Mouse (Mus musculus) stomach, postnatal 0 days (tissue): ENCODE measurements around the gene Il9. TPM values are rescaled to one million over a fixed set of nuclear protein-coding genes. Genes with fewer than 3 reads are reported as not detected.

Source experiments
- ATAC-seq: fragments of 200-750 bp; cut with Nextera tagmentation; 2 replicates; pipeline ENCODE4 v1.8.0; 2017; ENCODE audit not compliant: low FRiP score, low TSS enrichment
- DNase-seq: peaks from one replicate; pipeline ENCODE4 v3.0.0-alpha.2; 2016; ENCODE audit warnings: low spot score
- H3K27ac ChIP-seq: fragments of 300-500 bp; sonication (generic); replicated peaks from 2 replicates; pipeline ENCODE4 v1.5.1; 2014; ENCODE audit warnings: mild to moderate bottlenecking, control low read depth
- H3K27me3 ChIP-seq: fragments of 300-500 bp; sonication (generic); 2 replicates; pipeline ENCODE4 v1.6.1; 2014; ENCODE audit warnings: low read length; ENCODE audit not compliant: control insufficient read depth, insufficient read depth
- H3K36me3 ChIP-seq: fragments of 300-500 bp; sonication (generic); 2 replicates; pipeline ENCODE4 v1.6.1; 2014; ENCODE audit warnings: low read length, mixed read lengths; ENCODE audit not compliant: control insufficient read depth, insufficient read depth
- H3K4me1 ChIP-seq: fragments of 300-500 bp; sonication (generic); replicated peaks from 2 replicates; pipeline ENCODE4 v1.6.1; 2014; ENCODE audit warnings: antibody characterized with exemption; ENCODE audit not compliant: control insufficient read depth, insufficient read depth
- H3K4me2 ChIP-seq: fragments of 300-500 bp; sonication (generic); replicated peaks from 2 replicates; pipeline ENCODE4 v1.6.1; 2014; ENCODE audit warnings: low read depth, mild to moderate bottlenecking, control low read depth, moderate library complexity
- H3K4me3 ChIP-seq: fragments of 300-500 bp; sonication (generic); 2 replicates; pipeline ENCODE4 v1.5.1; 2014; ENCODE audit warnings: low read depth, low read length, control low read depth
- H3K9ac ChIP-seq: fragments of 300-500 bp; sonication (generic); 2 replicates; pipeline ENCODE4 v1.6.1; 2014; ENCODE audit warnings: mild to moderate bottlenecking, low read length, control low read depth, mixed read lengths
- H3K9me3 ChIP-seq: fragments of 300-500 bp; sonication (generic); 2 replicates; pipeline ENCODE4 v1.6.1; 2016; ENCODE audit warnings: low read length; ENCODE audit not compliant: control insufficient read depth
- CTCF ChIP-seq: IDR thresholded peaks from 2 replicates; pipeline ENCODE4 v1.5.1; 2016; ENCODE audit warnings: antibody characterized with exemption, low read depth, mild to moderate bottlenecking, moderate library complexity
- EP300 ChIP-seq: optimal IDR thresholded peaks from 2 replicates; pipeline ENCODE3; 2016; ENCODE audit warnings: antibody characterized with exemption
- WGBS: fragments of 180-500 bp; shearing (Covaris S2); extraction: QIAGEN DNeasy Blood & Tissue Kit; methylation state at CpG from one replicate; pipeline ENCODE4 v1.1.7; 2014; 5-methylcytosine and 5-hydroxymethylcytosine counted together
- polyA plus RNA-seq: library from polyadenylated mRNA; unstranded; fragments of >200 nt; fragmentation: Nextera tagmentation; extraction: Ambion mirVana; gene quantifications from 2 replicates; pipeline ENCODE4 v1.2.1, GENCODE M21; 2015

Gene Il9
- polyA plus RNA-seq, 1 experiment from 2014 or later = not detected

DNA sequence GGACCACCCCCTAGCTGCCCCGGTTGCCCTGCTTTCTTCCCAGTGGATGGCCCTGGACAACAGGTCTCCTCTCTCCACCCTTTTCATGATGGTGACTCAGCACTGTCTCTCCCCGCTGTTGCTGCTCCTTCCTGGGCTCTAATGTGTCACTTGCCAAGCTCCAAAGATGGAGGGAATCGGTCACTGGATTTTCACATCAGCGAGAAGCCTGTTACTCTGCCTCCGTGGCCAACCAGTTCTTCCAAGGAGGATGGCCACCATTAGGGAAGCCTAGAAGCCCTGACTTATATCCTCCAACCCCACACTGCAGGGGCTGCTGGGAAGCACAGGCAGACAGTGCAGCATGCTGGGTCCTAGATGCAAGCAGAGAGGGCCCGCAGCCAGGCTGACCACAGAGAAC is 10.8 kb downstream of the Il9 start:
- H3K36me3 ChIP-seq = no peaks in the 10 kb centered on the region
- no peak overlapping the region for H3K4me2 ChIP-seq
- WGBS = 86% methylated on average over 6 of the region's 6 CpGs
- H3K9me3 ChIP-seq = no peaks in the 10 kb centered on the region
- no peak for DNase-seq
- H3K27me3 ChIP-seq = no peaks in the 10 kb centered on the region
- ATAC-seq = no peak
- TF ChIP-seq CTCF (no peak), EP300 (no peak)
- no peak overlapping the region for H3K9ac ChIP-seq
- H3K27ac ChIP-seq = no peak overlapping the region
- H3K4me1 ChIP-seq = no peaks in the 10 kb centered on the region
- H3K4me3 ChIP-seq = no peak overlapping the region

DNA sequence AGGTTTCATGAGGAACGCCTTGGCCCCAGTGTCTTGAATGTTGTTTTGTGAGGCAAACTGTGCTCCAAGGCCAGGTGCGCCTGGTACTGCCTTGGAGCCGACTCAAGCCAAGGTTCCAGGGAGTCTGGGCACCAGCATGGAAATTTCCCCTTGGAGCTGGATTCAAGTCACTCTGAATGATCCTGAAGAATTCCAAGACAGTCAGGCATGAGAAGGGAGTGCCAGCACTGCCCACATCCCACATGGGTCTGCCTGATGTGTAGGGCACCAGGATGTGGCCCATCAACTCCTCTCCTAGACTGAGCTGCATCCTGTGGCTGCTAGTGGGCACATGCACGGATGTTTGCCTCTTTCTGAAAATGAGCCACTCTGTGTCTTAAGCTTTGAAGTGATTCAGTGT is 13.5 kb downstream of the Il9 start:
- no peak for DNase-seq
- H3K27me3 ChIP-seq = no peaks in the 10 kb centered on the region
- TF ChIP-seq CTCF (no peak), EP300 (no peak)
- H3K27ac ChIP-seq = no peak overlapping the region
- no peak overlapping the region for H3K4me2 ChIP-seq
- no peaks in the 10 kb centered on the region for H3K9me3 ChIP-seq
- no peak overlapping the region for H3K4me3 ChIP-seq
- no peak for ATAC-seq
- H3K9ac ChIP-seq = no peak overlapping the region
- WGBS = 84% methylated on average over 4 of the region's 4 CpGs
- no peaks in the 10 kb centered on the region for H3K4me1 ChIP-seq
- no peaks in the 10 kb centered on the region for H3K36me3 ChIP-seq

GRCm38 (mm10) chr13:56467786-56468185 is 14.3 kb downstream of the Il9 start:
- H3K27me3 ChIP-seq = no peaks in the 10 kb centered on the region
- ATAC-seq = no peak
- no peaks in the 10 kb centered on the region for H3K36me3 ChIP-seq
- no peaks in the 10 kb centered on the region for H3K4me1 ChIP-seq
- H3K9ac ChIP-seq = no peak overlapping the region
- no peak overlapping the region for H3K27ac ChIP-seq
- no peak for DNase-seq
- no peak for TF ChIP-seq EP300
- no peak for TF ChIP-seq CTCF
- 96% methylated on average over 7 of the region's 7 CpGs for WGBS
- no peak overlapping the region for H3K4me3 ChIP-seq
- H3K9me3 ChIP-seq = no peaks in the 10 kb centered on the region
- H3K4me2 ChIP-seq = no peak overlapping the region

DNA sequence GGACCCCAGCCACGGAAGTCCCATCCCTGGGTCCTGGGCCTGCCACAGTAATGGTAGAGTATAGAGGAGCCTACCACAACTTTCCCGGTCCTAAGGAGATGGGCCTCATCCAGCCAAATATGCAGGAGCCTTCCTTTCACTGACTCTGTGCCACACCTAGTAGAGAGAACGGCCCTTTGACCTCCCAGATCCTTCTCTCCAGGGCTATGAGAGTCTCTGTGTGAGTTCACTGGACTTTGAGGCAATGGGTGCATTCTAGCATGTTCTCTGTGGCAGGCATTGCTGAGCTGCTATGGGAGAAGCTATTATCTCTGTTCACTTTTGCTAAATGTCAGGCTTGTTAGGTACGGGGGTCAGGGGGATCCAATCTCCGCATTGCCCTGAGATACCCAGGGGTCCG is 18.3 kb downstream of the Il9 start:
- Histone ChIP-seq H3K9me3 (no peaks in the 10 kb centered on the region), H3K9ac (no peak overlapping the region), H3K4me1 (no peaks in the 10 kb centered on the region), H3K4me2 (no peak overlapping the region), H3K36me3 (no peaks in the 10 kb centered on the region), H3K4me3 (no peak overlapping the region), H3K27ac (no peak overlapping the region), H3K27me3 (no peaks in the 10 kb centered on the region)
- WGBS = 75% methylated on average over 6 of the region's 6 CpGs
- TF ChIP-seq EP300 (no peak), CTCF (no peak)
- no peak for DNase-seq
- ATAC-seq = no peak

- H3K27ac ChIP-seq = no peak overlapping the region
- H3K4me1 ChIP-seq = no peaks in the 10 kb centered on the region
- H3K4me2 ChIP-seq = no peak overlapping the region
- H3K9me3 ChIP-seq = no peaks in the 10 kb centered on the region
- no peaks in the 10 kb centered on the region for H3K36me3 ChIP-seq
- no peak for DNase-seq
- H3K27me3 ChIP-seq = no peaks in the 10 kb centered on the region
- no peak overlapping the region for H3K4me3 ChIP-seq
- 85% methylated on average over 7 of the region's 7 CpGs for WGBS
- no peak overlapping the region for H3K9ac ChIP-seq
- TF ChIP-seq CTCF (no peak), EP300 (no peak)
- ATAC-seq = no peak
Measured at GRCm38 (mm10) chr13:56463261-56463660, 18.8 kb downstream of the Il9 start.

DNA sequence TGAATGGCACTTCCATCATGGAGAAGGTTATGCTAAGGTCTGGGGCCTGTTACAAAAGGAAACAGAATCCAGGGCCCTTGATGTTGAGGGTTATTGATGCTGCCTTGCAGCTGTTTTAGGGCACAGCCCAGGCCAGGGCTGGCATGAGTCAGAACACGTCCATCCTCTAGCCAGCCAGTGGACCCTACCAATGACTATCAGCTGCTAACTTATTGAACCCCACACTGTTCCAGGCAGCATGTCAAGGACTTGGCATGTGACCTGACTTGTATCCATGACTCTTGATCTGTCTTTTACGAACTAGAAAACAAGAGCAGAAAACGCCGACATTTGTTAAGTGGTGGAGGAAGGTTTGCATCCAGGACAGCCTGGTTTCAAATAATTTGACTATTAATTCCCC is 19.3 kb downstream of the Il9 start:
- H3K9me3 ChIP-seq = no peaks in the 10 kb centered on the region

More for the DNA sequence above, 19.3 kb downstream of the Il9 start:
- Histone ChIP-seq H3K27ac (no peak overlapping the region), H3K9ac (no peak overlapping the region), H3K4me1 (no peaks in the 10 kb centered on the region), H3K27me3 (no peaks in the 10 kb centered on the region), H3K4me2 (no peak overlapping the region), H3K36me3 (no peaks in the 10 kb centered on the region), H3K4me3 (no peak overlapping the region)
- ATAC-seq = no peak
- WGBS = 86% methylated on average over 4 of the region's 4 CpGs
- no peak for DNase-seq
- TF ChIP-seq EP300 (no peak), CTCF (no peak)
